Mouse (Mus musculus): Measurements from ENCODE around the gene Stx1b. TPM values are rescaled to one million over a fixed set of nuclear protein-coding genes. Genes with fewer than 3 reads are reported as not detected.
"Not testable (repeated sequence)": the region's sequence is repeated elsewhere in the genome, so short reads cannot be mapped to it uniquely, and the experiment has no call there.

Stx1b gene
- total RNA-seq, 2 experiments from 2014 or later: 0.62 TPM; not detected in 1

- no peak for ATAC-seq (replicated peaks; ENCODE audit: poor library complexity, severe bottlenecking)
Observed at GRCm38 (mm10) chr7:127785308-127785707, 39.0 kb downstream of the Stx1b start, which contains the start of gene Gm49388. Gm49388 (plus strand) TSS chr7:127785608.

GRCm38 (mm10) chr7:127778350-127778749, 46.0 kb downstream of the Stx1b start:
- ATAC-seq (replicated peaks; ENCODE audit: poor library complexity, severe bottlenecking): no peak

- ATAC-seq (replicated peaks; ENCODE audit: poor library complexity, severe bottlenecking): peak; percentile 13
Observed at GRCm38 (mm10) chr7:127777474-127778266, 46.7 kb downstream of the Stx1b start.

- peak; percentile 80 for ATAC-seq (replicated peaks; ENCODE audit: poor library complexity, severe bottlenecking)
Observed at GRCm38 (mm10) chr7:127776878-127777473, 47.4 kb downstream of the Stx1b start.

GRCm38 (mm10) chr7:127776426-127776825, 47.9 kb downstream of the Stx1b start, which contains the start of gene Setd1a:
Setd1a (plus strand) TSS chr7:127776670.
- ATAC-seq (replicated peaks; ENCODE audit: poor library complexity, severe bottlenecking): peak; percentile 63

- ATAC-seq (replicated peaks; ENCODE audit: poor library complexity, severe bottlenecking): not testable (repeated sequence)
Observed at GRCm38 (mm10) chr7:127775837-127776236, 48.5 kb downstream of the Stx1b start.

GRCm38 (mm10) chr7:127773664-127774384, 50.5 kb downstream of the Stx1b start:
- peak; percentile 22 for ATAC-seq (replicated peaks; ENCODE audit: poor library complexity, severe bottlenecking)

GRCm38 (mm10) chr7:127772557-127772956, 51.8 kb downstream of the Stx1b start:
- no peak for ATAC-seq (replicated peaks; ENCODE audit: poor library complexity, severe bottlenecking)

- no peak for ATAC-seq (replicated peaks; ENCODE audit: poor library complexity, severe bottlenecking)
Observed at GRCm38 (mm10) chr7:127772080-127772479, 52.3 kb downstream of the Stx1b start.

- no peak for ATAC-seq (replicated peaks; ENCODE audit: poor library complexity, severe bottlenecking)
Observed at GRCm38 (mm10) chr7:127771262-127771661, 53.1 kb downstream of the Stx1b start.

- peak; percentile 31 for ATAC-seq (replicated peaks; ENCODE audit: poor library complexity, severe bottlenecking)
Observed at GRCm38 (mm10) chr7:127770039-127770905, 54.1 kb downstream of the Stx1b start.

GRCm38 (mm10) chr7:127769651-127770038, 54.7 kb downstream of the Stx1b start, which contains the start of gene Orai3:
Orai3 (plus strand) TSS chr7:127769815.
- peak; percentile 70 for ATAC-seq (replicated peaks; ENCODE audit: poor library complexity, severe bottlenecking)

GRCm38 (mm10) chr7:127768997-127769593, 55.3 kb downstream of the Stx1b start:
- ATAC-seq (replicated peaks; ENCODE audit: poor library complexity, severe bottlenecking): peak; percentile 72

- no peak for ATAC-seq (replicated peaks; ENCODE audit: poor library complexity, severe bottlenecking)
Observed at GRCm38 (mm10) chr7:127768346-127768996, 55.9 kb downstream of the Stx1b start.

- ATAC-seq (replicated peaks; ENCODE audit: poor library complexity, severe bottlenecking): no peak
Observed at GRCm38 (mm10) chr7:127767671-127768345, 56.5 kb downstream of the Stx1b start.

- ATAC-seq (replicated peaks; ENCODE audit: poor library complexity, severe bottlenecking): no peak
Observed at GRCm38 (mm10) chr7:127766851-127767609, 57.3 kb downstream of the Stx1b start.

- ATAC-seq (replicated peaks; ENCODE audit: poor library complexity, severe bottlenecking): no peak
Observed at GRCm38 (mm10) chr7:127765756-127766155, 58.6 kb downstream of the Stx1b start.

- ATAC-seq (replicated peaks; ENCODE audit: poor library complexity, severe bottlenecking): peak; percentile 33
Observed at GRCm38 (mm10) chr7:127763642-127764041, 60.7 kb downstream of the Stx1b start.

Data from granulocyte monocyte progenitor cell, adult 5-6 weeks (primary cell).